Mouse (Mus musculus) ES-Bruce4 (cell line): ENCODE results near the gene Cdk5rap2.
A peak's percentile ranks its signal among the peaks of the same experiment; 100 is the strongest.

Experiments used
- CTCF ChIP-seq: IDR thresholded peaks from one replicate; pipeline ENCODE4 v1.8.1; 2011; ENCODE audit warnings: low read depth, low read length
- EP300 ChIP-seq: IDR thresholded peaks from 2 replicates; pipeline ENCODE4 v1.6.1; 2011; ENCODE audit warnings: low read depth, low read length; ENCODE audit not compliant: insufficient read depth

- TF ChIP-seq CTCF: peak; percentile 31
- TF ChIP-seq EP300: no peak
Measured at GRCm38 (mm10) chr4:70449668-70450067, 39.4 kb upstream of the Cdk5rap2 start.
